Mouse (Mus musculus): ENCODE data around the gene Fndc8. TPM values are rescaled to one million over a fixed set of nuclear protein-coding genes. Genes with fewer than 3 reads are reported as not detected.

Gene Fndc8
- polyA plus RNA-seq (2014; fragmentation: Illumina TruSeq; extraction: RNeasy Lipid Tissue Mini Kit (QIAGEN cat#74804); ENCODE audit: low read depth, low replicate concordance), result not detected

GRCm38 (mm10) chr11:82891936-82892335, at the start of gene Fndc8:
Fndc8 (plus strand) TSS chr11:82892124.

GRCm38 (mm10) chr11:82871031-82871446, 20.9 kb upstream of the Fndc8 start, which contains the start of gene Rffl:
Rffl (minus strand) TSS chr11:82871210.

GRCm38 (mm10) chr11:82890342-82890762, 1.6 kb upstream of the Fndc8 start, which contains the start of gene Rad51d:
Rad51d (minus strand) TSS chr11:82890614.

GRCm38 (mm10) chr11:82907651-82908607, 16.0 kb downstream of the Fndc8 start, which contains the start of gene Nle1:
Nle1 (minus strand) TSS chr11:82908411.

GRCm38 (mm10) chr11:82910250-82910649, 18.3 kb downstream of the Fndc8 start, which contains the start of gene Unc45b:
Unc45b (plus strand) TSS chr11:82910550.

Other genes starting within 250 kb of the Fndc8 start
- gene Cct6b, start 127.8 kb upstream of the Fndc8 start, polyA plus RNA-seq (2014; fragmentation: Illumina TruSeq; extraction: RNeasy Lipid Tissue Mini Kit (QIAGEN cat#74804); ENCODE audit: low read depth, low replicate concordance), result 0.73 TPM
- gene Zfp830, start 127.8 kb upstream of the Fndc8 start, polyA plus RNA-seq (2014; fragmentation: Illumina TruSeq; extraction: RNeasy Lipid Tissue Mini Kit (QIAGEN cat#74804); ENCODE audit: low read depth, low replicate concordance), result 24.8 TPM
- gene Lig3, start 111.0 kb upstream of the Fndc8 start, polyA plus RNA-seq (2014; fragmentation: Illumina TruSeq; extraction: RNeasy Lipid Tissue Mini Kit (QIAGEN cat#74804); ENCODE audit: low read depth, low replicate concordance), result 14.9 TPM
- gene Rffl, start 20.9 kb upstream of the Fndc8 start, polyA plus RNA-seq (2014; fragmentation: Illumina TruSeq; extraction: RNeasy Lipid Tissue Mini Kit (QIAGEN cat#74804); ENCODE audit: low read depth, low replicate concordance), result 28.4 TPM
- gene Rad51d, start 1.5 kb upstream of the Fndc8 start, polyA plus RNA-seq (2014; fragmentation: Illumina TruSeq; extraction: RNeasy Lipid Tissue Mini Kit (QIAGEN cat#74804); ENCODE audit: low read depth, low replicate concordance), result 6.6 TPM
- gene Nle1, start 16.3 kb downstream of the Fndc8 start, polyA plus RNA-seq (2014; fragmentation: Illumina TruSeq; extraction: RNeasy Lipid Tissue Mini Kit (QIAGEN cat#74804); ENCODE audit: low read depth, low replicate concordance), result 1.5 TPM
- gene Unc45b, start 18.4 kb downstream of the Fndc8 start, polyA plus RNA-seq (2014; fragmentation: Illumina TruSeq; extraction: RNeasy Lipid Tissue Mini Kit (QIAGEN cat#74804); ENCODE audit: low read depth, low replicate concordance), result 1.3 TPM
- gene Slfn5, start 59.2 kb downstream of the Fndc8 start, polyA plus RNA-seq (2014; fragmentation: Illumina TruSeq; extraction: RNeasy Lipid Tissue Mini Kit (QIAGEN cat#74804); ENCODE audit: low read depth, low replicate concordance), result 55.3 TPM
- gene Slfn9, start 99.7 kb downstream of the Fndc8 start, polyA plus RNA-seq (2014; fragmentation: Illumina TruSeq; extraction: RNeasy Lipid Tissue Mini Kit (QIAGEN cat#74804); ENCODE audit: low read depth, low replicate concordance), result 1.0 TPM
- gene Slfn8, start 128.7 kb downstream of the Fndc8 start, polyA plus RNA-seq (2014; fragmentation: Illumina TruSeq; extraction: RNeasy Lipid Tissue Mini Kit (QIAGEN cat#74804); ENCODE audit: low read depth, low replicate concordance), result 4.1 TPM
- gene Slfn2, start 173.0 kb downstream of the Fndc8 start, polyA plus RNA-seq (2014; fragmentation: Illumina TruSeq; extraction: RNeasy Lipid Tissue Mini Kit (QIAGEN cat#74804); ENCODE audit: low read depth, low replicate concordance), result 9.9 TPM
- gene Slfn1, start 224.7 kb downstream of the Fndc8 start, polyA plus RNA-seq (2014; fragmentation: Illumina TruSeq; extraction: RNeasy Lipid Tissue Mini Kit (QIAGEN cat#74804); ENCODE audit: low read depth, low replicate concordance), result not detected